Mouse (Mus musculus) embryonic fibroblast, embryonic 13.5 days (primary cell): ENCODE results near the gene Plekho1.

Experiments
- CTCF ChIP-seq: IDR thresholded peaks from 2 replicates; pipeline ENCODE4 v1.5.1; 2011; ENCODE audit warnings: mild to moderate bottlenecking, control low read depth, low read length, moderate library complexity, borderline replicate concordance; ENCODE audit not compliant: insufficient read depth
- POLR2A ChIP-seq: IDR thresholded peaks from 2 replicates; pipeline ENCODE4 v1.6.1; 2011; ENCODE audit warnings: low read depth, mild to moderate bottlenecking, control low read depth, low read length, moderate library complexity

- TF ChIP-seq CTCF (no peak), POLR2A (no peak)
These were observed 5.2 kb upstream of the Plekho1 start for GRCm38 (mm10) chr3:96000921-96001501.
